Mouse (Mus musculus): ENCODE data around the gene Pcsk6.

GRCm38 (mm10) chr7:66008161-66008891 lies 146.8 kb downstream of the Pcsk6 start:
- TF ChIP-seq TAL1 (IDR thresholded peaks at IDR 0.05; ENCODE audit: low read length): no peak
- no peak for TF ChIP-seq GATA1 (IDR thresholded peaks at IDR 0.05; ENCODE audit: low read length)
